Mouse (Mus musculus) heart, adult 2 months (tissue): Measurements from ENCODE around the gene Agbl4. TPM values are rescaled to one million over a fixed set of nuclear protein-coding genes. Genes with fewer than 3 reads are reported as not detected.
A peak's percentile ranks its signal among the peaks of the same experiment; 100 is the strongest.

Experiments
- DNase-seq, 2 experiments: peaks; one replicate each; pipeline ENCODE4 v3.0.0; 2021
- H3K27ac ChIP-seq: fragments of 200-600 bp; 2 replicates; pipeline ENCODE4 v1.8.1; 2022
- H3K27me3 ChIP-seq: fragments of 200-500 bp; 2 replicates; pipeline ENCODE4 v1.6.1; 2012; ENCODE audit warnings: mild to moderate bottlenecking, low read length, inconsistent platforms, mixed read lengths; ENCODE audit not compliant: control insufficient read depth, insufficient read depth
- H3K36me3 ChIP-seq: fragments of 200-500 bp; 2 replicates; pipeline ENCODE4 v1.6.1; 2012; ENCODE audit warnings: low read length, inconsistent platforms; ENCODE audit not compliant: control insufficient read depth, insufficient read depth
- H3K4me1 ChIP-seq: fragments of 200-500 bp; 2 replicates; pipeline ENCODE4 v1.6.1; 2011; ENCODE audit warnings: low read length; ENCODE audit not compliant: control insufficient read depth, insufficient read depth
- H3K4me3 ChIP-seq: fragments of 200-600 bp; 2 replicates; pipeline ENCODE4 v1.8.1; 2022
- H3K79me2 ChIP-seq: fragments of 200-500 bp; replicated peaks from 2 replicates; pipeline ENCODE4 v1.6.1; 2012; ENCODE audit warnings: mild to moderate bottlenecking, inconsistent platforms, low read length, moderate library complexity, mixed read lengths; ENCODE audit not compliant: control insufficient read depth, insufficient read depth
- H3K9ac ChIP-seq: fragments of 200-500 bp; 2 replicates; pipeline ENCODE4 v1.6.1; 2012; ENCODE audit warnings: low read depth, mild to moderate bottlenecking, control low read depth, inconsistent platforms, low read length, mixed read lengths
- CTCF ChIP-seq: fragments of 200-600 bp; IDR thresholded peaks from 2 replicates; pipeline ENCODE4 v1.8.1; 2022; ENCODE audit warnings: antibody characterized with exemption, mild to moderate bottlenecking, moderate library complexity
- EP300 ChIP-seq: fragments of 200-500 bp; IDR thresholded peaks from 2 replicates; pipeline ENCODE4 v1.6.1; 2011; ENCODE audit warnings: low read depth, low read length, control low read depth; ENCODE audit not compliant: insufficient read depth
- POLR2A ChIP-seq: fragments of 200-500 bp; IDR thresholded peaks from 2 replicates; pipeline ENCODE4 v1.6.1; 2011; ENCODE audit warnings: mild to moderate bottlenecking, low read depth, low read length, control low read depth; ENCODE audit not compliant: insufficient read depth
- whole genome bisulfite sequencing: fragments of 180-500 bp; shearing (Covaris S2); methylation state at CpG from one replicate; pipeline ENCODE4 v1.1.7; 2018; 5-methylcytosine and 5-hydroxymethylcytosine counted together
- intact Hi-C: fragments of 180-260 bp; cut with DNase I; formaldehyde crosslinking; loops from one replicate; pipeline ENCODE4 v1.15.1; 2025
- polyA plus RNA-seq: library from polyadenylated mRNA; depleted of rRNA; stranded (reverse); fragments of >200 nt; gene quantifications from 2 replicates; pipeline ENCODE4 v1.2.3, GENCODE M21; 2012
- total RNA-seq, 2 experiments: library from RNA; stranded (reverse); gene quantifications; 2 replicates each; pipeline ENCODE4 v1.2.3; 2021

The Agbl4 gene
- total and polyA plus RNA-seq, 3 experiments, result 0.08 to 0.39 (median 0.30) TPM

DNA sequence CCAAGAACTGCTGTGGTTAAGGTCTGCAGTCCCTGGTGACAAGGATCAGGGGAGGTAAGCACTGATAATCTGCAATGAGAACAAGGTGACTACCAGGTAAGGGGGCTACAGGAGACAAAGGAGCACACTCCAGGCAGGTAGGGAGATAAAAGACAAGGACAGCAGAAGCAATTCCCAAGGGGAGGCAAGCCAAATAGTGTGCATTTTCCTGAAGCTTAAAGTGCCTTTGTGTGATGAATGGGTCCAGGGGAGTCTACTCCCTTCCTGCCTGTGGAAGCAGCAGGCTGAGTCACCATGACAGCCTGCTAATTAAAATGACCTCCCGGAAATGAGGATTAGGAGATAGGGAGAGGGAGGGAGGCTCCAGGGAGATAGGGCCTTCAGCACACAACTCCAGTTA is 1266.3 kb downstream of the Agbl4 start:
- intact Hi-C loops, result no loop called here
- TF ChIP-seq POLR2A (no peak), EP300 (no peak), CTCF (no peak)
- H3K79me2 ChIP-seq, result no peaks in the 10 kb centered on the region
- no peaks in the 10 kb centered on the region for H3K27me3 ChIP-seq
- H3K36me3 ChIP-seq, result no peaks in the 10 kb centered on the region
- no peak overlapping the region for H3K9ac ChIP-seq
- H3K4me3 ChIP-seq, result no peak overlapping the region
- DNase-seq, result peak in 1 of 2 experiments; percentile 26
- 7% methylated on average over 1 of the region's 1 CpGs for WGBS
- peaks cover 4% of the 10 kb centered on the region for H3K4me1 ChIP-seq
- peak overlapping the region; percentile 15 for H3K27ac ChIP-seq

DNA sequence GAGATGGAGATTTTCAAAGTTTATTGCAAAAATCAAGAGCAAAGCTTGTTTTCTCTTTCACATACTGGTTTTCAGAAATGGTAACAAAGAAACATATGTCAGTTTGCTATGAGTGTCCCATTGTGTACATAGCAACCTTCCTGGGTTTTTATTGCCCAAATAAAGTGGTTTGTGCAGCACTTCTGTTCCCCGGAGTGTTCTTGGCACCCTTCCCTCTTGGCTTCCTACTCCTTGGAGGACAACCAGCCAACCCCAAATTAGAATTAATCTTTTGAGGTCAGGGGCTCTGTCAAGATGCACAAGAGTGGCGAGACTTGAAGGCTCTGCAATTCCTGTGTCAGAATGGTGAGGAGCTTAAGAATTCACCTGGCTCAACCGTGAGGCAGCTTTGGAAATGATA is 1266.7 kb downstream of the Agbl4 start:
- Histone ChIP-seq H3K27ac (peak overlapping the region; percentile 15), H3K4me3 (no peak overlapping the region), H3K27me3 (no peaks in the 10 kb centered on the region), H3K79me2 (no peaks in the 10 kb centered on the region), H3K9ac (no peak overlapping the region), H3K4me1 (peaks cover 4% of the 10 kb centered on the region), H3K36me3 (no peaks in the 10 kb centered on the region)
- intact Hi-C loops, result no loop called here
- TF ChIP-seq EP300, result no peak
- no peak for TF ChIP-seq POLR2A
- TF ChIP-seq CTCF, result no peak
- peak; percentile 25 to 26 for DNase-seq
- 10% methylated on average over 3 of the region's 3 CpGs for WGBS

DNA sequence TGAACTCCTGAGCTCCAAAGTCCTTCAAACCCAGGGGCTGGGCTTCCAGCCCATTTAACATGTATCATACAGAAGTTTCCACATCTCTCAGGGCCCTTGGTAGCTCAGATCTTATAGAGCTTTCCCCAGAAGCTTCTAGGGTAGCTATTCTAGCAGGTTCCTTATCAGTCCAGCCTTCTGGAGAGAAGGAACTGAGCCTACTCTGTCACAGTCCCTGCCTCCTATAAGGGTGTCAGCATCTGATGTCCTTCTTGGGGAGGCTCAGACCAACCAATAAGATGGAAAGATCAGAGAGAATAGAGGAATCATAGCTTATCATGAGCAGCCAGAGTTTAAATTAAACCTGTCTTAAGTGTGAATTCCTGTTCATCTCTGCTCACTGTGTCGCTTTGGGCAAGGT is 1269.3 kb downstream of the Agbl4 start:
- peaks cover 4% of the 10 kb centered on the region for H3K4me1 ChIP-seq
- H3K4me3 ChIP-seq, result no peak overlapping the region
- no peak overlapping the region for H3K9ac ChIP-seq
- no peak for TF ChIP-seq POLR2A
- no peak for TF ChIP-seq CTCF
- no peak for TF ChIP-seq EP300
- H3K79me2 ChIP-seq, result no peaks in the 10 kb centered on the region
- WGBS, result 87% methylated on average over 1 of the region's 1 CpGs
- no peak overlapping the region for H3K27ac ChIP-seq
- H3K27me3 ChIP-seq, result no peaks in the 10 kb centered on the region
- no peak for DNase-seq
- intact Hi-C loops, result no loop called here
- no peaks in the 10 kb centered on the region for H3K36me3 ChIP-seq

DNA sequence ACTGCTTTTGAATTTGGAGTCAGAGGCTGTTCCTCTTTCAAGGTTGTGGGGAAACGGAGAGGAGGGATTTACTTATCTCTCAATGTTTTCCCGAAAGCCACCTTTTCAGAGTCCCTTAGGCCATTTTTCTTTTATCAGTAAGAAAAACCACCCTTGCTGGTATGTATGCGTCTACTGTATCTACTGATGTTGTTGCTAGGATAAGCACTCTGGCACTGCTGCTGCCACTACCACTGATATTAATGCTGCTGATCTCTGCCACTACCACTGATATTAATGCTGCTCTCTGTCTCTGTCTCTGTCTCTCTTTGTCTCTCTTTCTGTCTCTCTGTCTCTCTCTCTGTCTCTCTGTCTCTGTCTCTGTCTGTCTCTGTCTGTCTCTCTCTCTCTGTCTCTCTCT is 1271.9 kb downstream of the Agbl4 start:
- TF ChIP-seq POLR2A, result no peak
- TF ChIP-seq EP300, result no peak
- TF ChIP-seq CTCF, result no peak
- intact Hi-C loops, result no loop called here
- DNase-seq, result no peak
- Histone ChIP-seq H3K79me2 (no peaks in the 10 kb centered on the region), H3K9ac (no peak overlapping the region), H3K4me3 (no peak overlapping the region), H3K36me3 (no peaks in the 10 kb centered on the region), H3K27ac (no peak overlapping the region), H3K27me3 (no peaks in the 10 kb centered on the region), H3K4me1 (no peaks in the 10 kb centered on the region)
- 78% methylated on average over 3 of the region's 3 CpGs for WGBS

DNA sequence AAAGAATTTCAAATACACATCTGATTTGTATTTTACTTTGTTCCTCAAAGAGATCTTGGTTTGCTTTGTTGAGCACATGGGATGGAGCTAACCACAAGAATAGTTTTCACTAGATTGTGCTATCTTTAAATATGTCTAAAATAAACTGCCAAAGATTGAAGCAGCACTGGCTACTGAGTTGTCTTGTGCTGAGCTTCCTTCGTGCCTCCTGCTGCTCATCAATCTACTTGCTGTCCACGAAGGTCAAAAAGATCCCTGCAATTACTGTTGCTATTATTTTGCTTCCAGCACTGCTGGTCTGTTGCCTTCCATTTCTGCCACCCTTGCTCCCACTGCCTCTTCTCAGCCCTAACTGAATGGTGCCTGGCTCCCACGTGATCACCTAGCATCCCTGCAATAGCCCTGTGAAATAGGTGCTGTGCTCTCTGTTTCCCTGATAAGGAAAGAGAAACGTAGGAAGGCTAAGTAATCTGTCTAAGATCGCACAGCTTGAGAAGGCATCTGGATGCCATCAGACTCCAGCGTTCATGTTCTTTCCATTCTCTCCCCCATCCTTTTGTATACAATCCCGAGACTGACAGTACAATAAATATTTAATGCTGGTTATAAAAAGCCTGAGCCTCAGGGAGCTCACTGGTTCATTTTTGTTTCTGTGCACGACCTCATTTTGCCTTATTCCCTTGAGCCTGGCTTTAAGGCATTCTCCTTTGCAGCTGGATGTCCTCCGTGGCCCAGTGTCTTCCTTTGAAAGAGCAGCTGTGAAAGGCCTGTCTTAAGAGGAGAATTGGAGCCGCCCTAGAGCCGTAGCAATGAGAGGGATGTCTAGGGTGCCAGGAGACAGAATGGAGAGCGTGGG is 1273.3 kb downstream of the Agbl4 start:
- no peak for DNase-seq
- Histone ChIP-seq H3K4me1 (no peaks in the 10 kb centered on the region), H3K27ac (no peak overlapping the region), H3K4me3 (no peak overlapping the region), H3K79me2 (no peaks in the 10 kb centered on the region), H3K36me3 (no peaks in the 10 kb centered on the region), H3K9ac (no peak overlapping the region), H3K27me3 (no peaks in the 10 kb centered on the region)
- intact Hi-C loops, result no loop called here
- 31% methylated on average over 12 of the region's 12 CpGs for WGBS
- no peak for TF ChIP-seq EP300
- TF ChIP-seq CTCF, result no peak
- TF ChIP-seq POLR2A, result no peak

DNA sequence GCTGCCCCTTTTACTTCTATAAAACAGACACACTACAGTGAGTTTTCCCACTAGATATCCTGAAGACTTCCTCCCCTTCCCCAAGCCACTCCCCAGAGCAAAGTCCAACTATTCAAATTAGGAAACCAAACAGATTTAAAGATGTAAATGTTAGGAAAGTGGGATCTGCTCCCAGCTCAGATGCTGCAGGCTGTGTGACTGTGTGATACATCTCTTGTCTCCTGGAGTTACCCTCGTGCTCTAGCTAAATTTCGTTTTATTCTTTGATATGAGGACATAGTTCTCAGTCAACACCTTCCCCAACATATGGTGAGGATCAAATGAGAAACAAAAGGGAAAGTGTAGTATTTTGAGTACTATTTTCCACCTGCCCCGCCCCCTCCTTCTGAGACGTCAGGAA is 1274.0 kb downstream of the Agbl4 start:
- Histone ChIP-seq H3K4me3 (no peak overlapping the region), H3K27me3 (no peaks in the 10 kb centered on the region), H3K79me2 (no peaks in the 10 kb centered on the region), H3K4me1 (no peaks in the 10 kb centered on the region), H3K9ac (no peak overlapping the region), H3K36me3 (no peaks in the 10 kb centered on the region), H3K27ac (no peak overlapping the region)
- 51% methylated on average over 4 of the region's 4 CpGs for WGBS
- no peak for DNase-seq
- TF ChIP-seq CTCF (no peak), EP300 (no peak), POLR2A (no peak)
- intact Hi-C loops, result no loop called here

DNA sequence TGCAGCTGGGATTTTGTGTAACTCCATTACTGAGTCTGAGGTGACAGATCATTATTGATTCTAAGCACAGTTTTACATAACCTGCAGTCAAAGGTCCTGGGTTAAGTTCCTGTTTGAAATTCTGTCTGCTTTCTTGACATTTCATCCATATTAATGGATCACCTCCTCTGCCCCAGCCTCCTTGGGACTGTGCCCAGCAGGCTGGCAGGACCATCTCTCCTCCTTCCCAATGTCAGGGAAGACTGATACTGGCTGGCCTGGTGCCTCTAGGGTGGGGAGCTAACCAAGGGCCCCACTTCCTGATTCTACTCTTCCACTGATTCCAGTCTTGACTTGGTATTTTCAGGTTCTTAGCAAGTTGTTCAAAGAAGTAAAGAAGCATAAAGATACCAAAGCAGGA is 1276.4 kb downstream of the Agbl4 start:
- intact Hi-C loops, result no loop called here
- H3K27ac ChIP-seq, result no peak overlapping the region
- no peaks in the 10 kb centered on the region for H3K36me3 ChIP-seq
- TF ChIP-seq POLR2A (no peak), CTCF (no peak), EP300 (no peak)
- H3K27me3 ChIP-seq, result no peaks in the 10 kb centered on the region
- no peaks in the 10 kb centered on the region for H3K4me1 ChIP-seq
- no peaks in the 10 kb centered on the region for H3K79me2 ChIP-seq
- H3K4me3 ChIP-seq, result no peak overlapping the region
- no peak overlapping the region for H3K9ac ChIP-seq
- no peak for DNase-seq
